Mouse (Mus musculus): ENCODE results near the gene Ttc9c.

The Ttc9c gene

DNA sequence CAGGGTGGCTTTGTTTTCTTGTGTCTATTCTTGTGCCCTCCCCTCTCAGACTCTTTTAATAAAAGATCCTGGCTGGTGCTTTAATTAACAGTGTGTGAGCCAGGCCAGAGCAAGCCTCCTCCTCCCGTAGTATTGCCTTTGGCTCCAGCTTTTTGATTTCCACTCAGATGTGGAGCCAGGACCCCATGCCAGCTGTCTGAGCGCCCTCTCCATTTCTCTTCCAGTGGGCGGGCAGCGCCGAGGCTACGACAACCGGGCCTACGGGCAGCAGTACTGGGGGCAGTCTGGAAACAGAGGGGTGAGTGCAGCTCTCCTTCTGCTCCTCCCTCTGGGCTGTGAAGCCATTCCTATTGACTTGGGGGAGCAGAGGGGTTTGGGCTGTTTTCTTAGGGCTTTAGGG lies 11.5 kb upstream of the Ttc9c start:
- DNase-seq (ENCODE audit: low spot score), result no peak

DNA sequence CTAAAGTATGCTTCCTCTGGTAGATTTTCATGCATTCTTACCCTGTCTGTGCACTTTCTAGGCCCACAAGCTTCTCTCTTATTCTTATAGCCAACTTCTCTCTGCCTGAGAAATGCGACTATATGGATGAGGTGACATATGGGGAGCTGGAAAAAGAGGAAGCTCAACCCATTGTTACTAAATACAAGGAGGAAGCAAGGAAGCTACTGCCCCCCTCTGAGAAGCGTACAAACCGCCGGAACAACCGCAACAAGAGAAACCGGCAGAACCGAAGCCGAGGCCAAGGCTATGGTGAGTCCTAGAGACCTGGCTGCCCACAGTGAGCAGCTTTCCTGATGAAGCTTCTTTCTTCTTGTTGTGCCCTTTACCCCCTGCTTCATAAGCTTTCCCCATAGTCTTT lies 10.5 kb upstream of the Ttc9c start, which contains the start of gene AC129217.1:
Gene AC129217.1 (plus strand): TSS at position 114 of the 400 bp plus-strand sequence.
- DNase-seq (ENCODE audit: low spot score), result no peak

DNA sequence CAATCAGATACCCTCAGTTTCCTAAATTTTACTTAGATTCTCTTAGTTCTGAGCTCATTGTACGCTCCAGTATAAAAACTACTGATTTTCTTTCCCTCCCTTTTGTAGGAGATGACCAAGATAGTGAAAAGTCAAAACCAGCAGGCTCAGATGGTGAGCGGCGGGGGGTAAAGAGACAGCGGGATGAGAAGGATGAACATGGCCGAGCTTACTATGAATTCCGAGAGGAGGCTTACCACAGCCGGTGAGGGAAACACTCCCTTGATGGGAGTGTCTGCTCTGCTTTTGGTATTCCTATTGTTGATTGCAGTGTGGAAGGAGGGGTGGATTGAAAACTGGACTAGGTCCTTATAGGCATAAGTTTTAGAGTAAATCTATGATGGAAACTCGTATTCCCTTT lies 3.6 kb upstream of the Ttc9c start:
- no peak for DNase-seq (ENCODE audit: low spot score)

DNA sequence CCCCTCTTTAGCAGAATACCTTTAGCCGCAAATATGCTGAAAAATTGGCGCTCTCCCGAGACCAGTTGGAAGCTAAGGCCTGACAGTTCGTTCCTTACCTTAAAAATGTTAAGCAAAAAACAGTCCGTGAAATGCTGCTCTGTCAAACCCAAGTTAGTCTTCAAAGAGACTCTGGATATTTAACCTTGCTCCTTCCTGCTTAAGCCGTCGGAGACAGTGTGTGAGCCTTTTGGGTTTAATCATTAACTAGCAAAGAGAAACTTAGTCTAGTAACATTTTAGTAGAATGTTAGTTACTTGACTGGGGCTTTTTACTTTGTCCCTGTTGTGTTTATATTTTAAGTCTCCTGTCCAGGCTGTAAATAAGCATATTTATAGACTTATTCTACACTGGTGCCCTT lies 2.0 kb upstream of the Ttc9c start:
- DNase-seq (ENCODE audit: low spot score), result no peak

DNA sequence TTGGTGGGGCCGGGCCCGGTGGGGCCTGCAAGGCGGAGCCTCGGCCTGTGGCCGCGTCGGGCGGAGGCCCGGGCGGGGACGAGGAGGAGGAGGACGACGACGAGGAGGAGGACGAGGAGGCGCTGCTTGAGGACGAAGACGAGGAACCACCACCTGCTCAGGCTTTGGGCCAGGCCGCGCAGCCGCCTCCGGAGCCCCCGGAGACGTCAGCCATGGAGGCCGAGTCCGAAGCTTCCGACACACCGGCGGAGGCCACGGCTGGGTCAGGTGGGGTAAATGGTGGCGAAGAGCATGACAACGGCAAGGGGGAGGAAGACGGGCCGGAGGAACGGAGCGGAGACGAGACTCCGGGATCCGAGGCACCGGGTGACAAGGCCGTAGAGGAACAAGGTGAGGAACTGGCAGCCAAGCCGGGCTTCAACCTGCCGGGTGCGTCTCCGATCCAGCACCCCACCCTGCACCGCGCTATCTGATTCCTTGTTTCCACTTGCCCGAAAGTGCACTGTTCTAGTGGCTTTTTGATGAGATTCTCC lies 1.4 kb upstream of the Ttc9c start:
- DNase-seq (ENCODE audit: low spot score), result no peak

DNA sequence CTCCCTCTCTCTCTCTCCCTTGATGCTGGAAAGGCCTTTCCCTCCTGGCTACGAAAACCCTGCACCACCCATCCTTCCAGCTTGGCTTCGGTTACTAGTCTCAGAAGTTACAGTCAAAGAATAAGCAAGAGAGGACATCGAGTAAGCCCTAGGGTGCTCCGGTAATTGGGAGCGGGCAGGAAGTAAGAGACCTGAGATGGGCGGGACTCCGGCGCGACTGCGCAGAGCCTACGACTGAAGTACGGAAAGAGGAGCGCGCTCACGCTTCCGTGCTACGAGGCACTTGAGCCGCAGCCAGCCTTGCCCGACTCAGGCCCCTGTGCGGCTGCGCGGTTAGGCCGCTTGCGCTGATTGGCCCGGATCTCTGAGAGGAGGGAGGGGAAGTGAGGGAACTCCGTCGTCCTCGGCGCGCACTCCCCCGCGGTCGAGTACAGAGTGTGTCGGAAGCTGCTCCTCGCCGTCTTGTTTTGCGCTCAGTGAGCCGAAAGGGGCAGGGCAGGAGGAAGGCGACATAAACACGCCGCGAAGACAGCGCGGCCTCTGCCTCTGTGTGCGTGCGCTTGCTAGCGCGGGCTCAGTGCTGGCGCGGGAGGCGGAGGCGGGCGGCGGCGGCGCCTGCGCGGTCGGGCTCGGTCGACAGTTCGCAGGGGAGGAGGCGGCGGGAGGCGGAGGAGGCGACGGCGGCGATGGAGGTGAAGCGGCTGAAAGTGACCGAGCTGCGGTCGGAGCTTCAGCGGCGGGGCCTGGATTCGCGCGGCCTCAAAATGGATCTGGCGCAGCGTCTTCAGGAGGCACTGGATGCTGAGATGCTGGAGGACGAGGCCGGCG lies 677 bp upstream of the Ttc9c start, which contains the start of gene Hnrnpul2:
Gene Hnrnpul2 (plus strand): TSS at position 415 of the 828 bp plus-strand sequence.
- peak; percentile 99 for DNase-seq (ENCODE audit: low spot score)

DNA sequence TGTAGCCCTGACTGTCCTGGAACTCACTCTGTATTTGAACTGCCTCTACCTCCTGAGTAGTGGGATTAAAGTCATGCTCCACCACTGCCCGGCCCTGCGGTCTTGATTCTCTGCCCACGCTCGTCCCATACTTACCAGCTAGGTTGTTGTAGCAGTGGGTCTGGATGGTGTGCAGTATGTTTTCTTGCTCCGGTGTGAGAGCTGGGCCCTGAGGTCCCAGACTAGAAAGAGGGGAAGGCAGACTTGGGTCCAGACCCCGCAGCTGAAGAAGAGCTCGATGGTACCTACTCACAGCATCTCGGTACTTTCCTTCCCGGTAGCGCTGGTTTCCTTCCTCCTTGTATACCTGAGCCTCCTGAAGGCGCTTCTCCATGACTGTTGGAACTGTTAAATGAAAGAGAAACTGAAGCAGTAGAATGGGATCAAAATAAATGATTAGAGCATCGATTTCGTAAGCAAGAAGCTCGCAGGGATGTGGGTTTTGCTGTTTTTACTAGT lies 783 bp downstream of the Ttc9c start:
- DNase-seq (ENCODE audit: low spot score), result no peak

DNA sequence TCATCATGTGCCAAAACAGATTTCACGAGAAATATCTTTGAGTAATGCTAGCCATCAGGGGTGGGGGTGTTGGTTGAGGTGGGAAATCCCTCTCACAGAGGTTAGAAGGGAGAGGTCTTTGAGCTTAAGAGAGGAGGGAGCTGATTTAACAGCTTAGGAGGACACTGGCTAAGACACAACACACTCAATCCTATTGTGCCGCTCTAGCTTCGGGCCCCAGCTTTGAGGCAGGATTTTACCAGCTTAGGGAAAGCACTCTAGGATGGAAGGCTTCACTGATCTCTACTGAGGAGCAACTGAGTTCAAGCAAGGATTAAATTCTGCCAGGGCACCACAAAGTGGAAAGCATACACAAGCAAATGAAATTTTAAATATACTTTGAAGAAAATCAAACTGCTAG lies 2.1 kb downstream of the Ttc9c start:
- DNase-seq (ENCODE audit: low spot score), result no peak

DNA sequence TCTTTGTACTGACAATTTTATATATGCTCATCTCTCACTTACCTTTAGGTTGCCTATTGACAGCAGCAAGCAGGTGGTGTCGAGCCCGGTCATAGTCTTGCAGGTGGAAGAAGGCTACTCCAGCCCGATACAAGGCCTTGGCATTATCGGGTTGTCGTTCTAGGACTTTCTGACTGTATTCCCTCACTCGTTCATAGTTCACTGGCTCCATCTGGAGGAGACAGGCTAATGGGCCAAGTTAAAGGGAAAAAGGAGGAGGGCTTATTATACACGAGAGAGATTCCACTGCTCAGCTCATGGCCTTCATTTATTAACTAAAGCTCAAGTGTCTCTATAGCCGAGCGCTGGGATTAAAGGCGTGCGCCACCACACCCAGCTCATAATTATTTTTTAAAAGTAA lies 3.3 kb downstream of the Ttc9c start:
- no peak for DNase-seq (ENCODE audit: low spot score)

DNA sequence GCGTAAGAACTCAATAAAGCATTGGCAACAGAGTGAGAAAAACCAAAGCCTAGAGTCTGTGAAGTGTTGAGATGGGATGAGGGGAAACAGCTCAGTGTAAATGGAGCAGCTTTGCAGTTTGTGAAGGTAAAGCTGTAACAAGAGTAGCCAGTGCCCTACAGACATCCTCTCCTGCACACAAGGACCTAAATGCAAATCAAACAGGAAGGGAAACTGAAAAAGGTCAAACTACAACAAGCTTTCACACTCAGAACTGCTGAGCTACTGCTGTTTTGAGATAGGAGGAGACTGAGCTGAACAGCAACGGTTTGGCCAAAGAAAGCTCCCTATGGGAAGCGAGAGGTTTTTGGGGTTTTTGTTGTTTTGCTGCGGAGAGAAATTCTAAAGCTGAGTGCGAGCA lies 12.3 kb downstream of the Ttc9c start:
- DNase-seq (ENCODE audit: low spot score), result no peak

DNA sequence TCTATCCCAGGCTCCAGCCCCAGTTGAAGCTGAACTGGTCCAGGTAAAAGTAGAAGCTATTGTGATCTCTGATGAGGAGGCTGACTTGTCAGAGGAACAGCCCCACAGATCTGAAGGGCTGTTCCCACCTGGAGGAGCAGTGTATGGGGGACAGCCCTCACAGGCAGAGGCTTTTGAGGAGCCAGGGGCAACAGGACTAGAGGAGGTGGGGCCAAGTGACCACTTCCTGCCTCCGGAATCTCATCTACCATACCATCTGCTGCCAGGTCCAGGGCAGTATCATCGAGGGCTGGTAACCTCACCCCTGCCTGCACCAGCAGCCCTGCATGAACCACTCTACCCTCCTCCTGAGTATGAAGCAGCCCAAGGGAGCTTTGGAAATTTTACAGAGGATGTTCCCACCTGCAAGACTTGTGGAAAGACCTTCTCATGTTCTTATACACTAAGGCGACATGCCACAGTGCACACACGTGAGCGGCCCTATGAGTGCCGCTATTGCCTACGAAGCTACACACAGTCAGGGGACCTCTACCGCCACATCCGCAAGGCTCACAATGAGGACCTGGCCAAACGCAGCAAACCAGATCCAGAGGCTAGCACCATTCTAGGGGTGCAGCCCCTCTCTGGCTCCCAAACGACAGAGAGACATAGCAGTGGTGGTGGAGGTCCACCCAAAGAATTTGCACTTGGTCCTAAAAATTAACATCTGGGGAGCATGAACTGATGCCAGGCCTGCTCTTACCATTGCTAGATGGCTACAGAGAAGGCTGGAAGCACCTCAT lies 15.1 kb downstream of the Ttc9c start:
- DNase-seq (ENCODE audit: low spot score), result no peak

DNA sequence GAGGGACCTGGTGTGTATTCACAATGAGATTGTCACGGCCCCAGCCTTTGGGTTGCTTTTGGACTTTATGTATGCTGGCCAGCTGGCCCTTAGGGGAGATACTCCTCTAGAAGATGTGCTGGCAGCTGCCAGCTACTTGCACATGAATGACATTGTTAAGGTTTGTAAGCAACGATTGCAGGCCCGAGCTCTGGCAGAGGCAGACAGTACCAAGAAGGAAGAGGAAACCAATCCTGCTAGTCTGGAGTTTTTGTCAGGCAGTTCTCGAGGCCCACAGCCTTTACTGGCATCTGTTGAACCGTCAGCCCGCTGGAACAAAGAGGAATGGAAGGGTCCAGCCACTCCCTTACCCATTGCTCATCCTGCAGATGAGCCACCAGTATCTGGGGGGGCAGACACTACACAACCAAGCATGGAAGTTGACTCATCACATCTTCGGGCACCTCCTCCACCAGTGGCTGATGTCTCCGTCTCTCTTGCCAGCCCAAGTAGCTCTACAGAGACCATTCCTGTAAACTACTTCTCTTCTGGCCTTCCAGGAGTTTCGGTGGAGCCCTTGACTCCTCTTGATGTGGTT lies 15.8 kb downstream of the Ttc9c start:
- DNase-seq (ENCODE audit: low spot score), result no peak

DNA sequence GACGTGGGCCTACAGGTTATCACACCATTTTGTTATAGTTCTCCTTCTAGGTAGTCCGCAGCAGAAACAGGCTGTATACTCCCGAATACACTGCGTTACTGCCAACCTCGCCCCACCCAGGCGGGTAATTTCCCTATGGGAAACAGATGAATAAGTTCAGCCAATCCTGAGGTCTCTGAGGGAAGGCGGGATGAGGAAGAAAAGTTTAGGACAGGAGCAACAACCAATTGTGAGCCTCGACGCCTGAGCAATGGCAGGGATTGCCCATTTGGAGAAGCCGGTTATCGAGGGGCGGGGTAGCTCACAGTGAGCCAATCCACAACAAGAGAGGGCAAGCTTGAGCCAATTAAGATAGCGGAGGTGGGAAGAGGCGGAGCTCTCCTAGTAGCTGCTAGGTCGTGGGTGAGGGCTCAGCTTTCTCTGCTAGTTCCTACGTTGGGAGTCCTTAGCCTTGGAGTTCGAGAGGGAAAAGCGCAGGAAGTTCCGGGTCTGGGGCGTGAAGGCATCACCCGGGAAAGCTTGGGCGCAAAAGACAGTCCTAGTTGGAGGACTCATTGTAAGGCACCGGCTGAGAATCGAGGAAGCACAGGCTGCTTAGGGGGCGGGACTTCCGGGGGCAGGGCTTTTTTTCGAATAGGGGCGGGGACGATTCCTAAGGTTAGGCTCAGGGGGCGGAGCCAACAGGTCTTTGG lies 16.9 kb downstream of the Ttc9c start, which contains the start of gene Zbtb3:
Gene Zbtb3 (plus strand): TSS at position 426 of the 692 bp plus-strand sequence.
- DNase-seq (ENCODE audit: low spot score), result peak; percentile 99

DNA sequence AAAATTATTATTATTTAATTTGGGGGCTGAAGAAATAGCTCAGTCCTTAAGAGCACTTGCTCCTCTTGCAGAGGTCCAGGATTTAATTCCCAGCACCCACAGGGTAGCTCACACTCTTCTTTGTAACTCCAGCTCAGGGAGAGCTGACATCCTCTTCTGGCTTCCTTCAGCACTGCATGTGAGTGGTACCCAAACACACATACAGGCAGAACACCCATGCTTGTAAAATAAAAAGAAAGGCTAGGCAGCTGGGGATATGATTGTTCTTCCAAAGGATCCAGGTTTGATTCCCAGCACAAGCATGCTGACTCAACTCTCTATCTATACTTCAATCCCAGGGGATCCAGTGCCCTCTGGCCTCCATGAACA lies 20.2 kb downstream of the Ttc9c start:
- DNase-seq (ENCODE audit: low spot score), result no peak

DNA sequence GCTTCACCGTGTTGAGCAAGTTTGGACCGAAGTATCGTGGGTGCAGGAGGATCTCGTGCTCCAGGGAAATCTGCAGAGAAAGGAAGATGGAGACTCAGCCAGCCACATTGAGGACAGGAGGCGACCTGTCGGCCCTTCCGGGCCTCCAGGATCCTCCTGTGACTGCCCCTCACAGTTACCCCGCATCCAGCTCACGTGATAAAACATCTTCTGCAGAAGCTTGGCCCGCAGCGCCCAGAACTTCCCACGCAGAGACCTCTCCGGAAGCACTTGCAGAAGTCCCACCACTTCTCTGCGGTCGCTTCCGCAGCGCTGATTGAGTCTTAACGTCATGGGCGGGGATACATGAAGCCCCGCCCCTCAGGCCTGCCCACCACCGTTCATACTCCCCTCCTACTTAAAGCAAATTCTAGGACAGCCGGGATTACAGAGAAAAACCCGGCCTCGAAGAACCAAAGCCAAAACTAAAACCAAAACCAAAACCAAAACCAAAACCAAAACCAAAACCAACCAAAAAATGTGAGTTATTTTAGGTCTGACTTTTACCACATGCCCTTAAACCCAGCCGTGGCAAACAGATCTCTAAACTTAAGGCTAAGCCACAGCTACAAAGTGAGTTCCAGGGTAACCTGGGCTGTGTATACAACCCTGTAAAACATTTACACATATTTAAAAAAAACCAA lies 20.7 kb downstream of the Ttc9c start, which contains the start of gene Polr2g:
Gene Polr2g (minus strand): TSS at position 314 of the 683 bp plus-strand sequence.
- DNase-seq (ENCODE audit: low spot score), result peak; percentile 92

DNA sequence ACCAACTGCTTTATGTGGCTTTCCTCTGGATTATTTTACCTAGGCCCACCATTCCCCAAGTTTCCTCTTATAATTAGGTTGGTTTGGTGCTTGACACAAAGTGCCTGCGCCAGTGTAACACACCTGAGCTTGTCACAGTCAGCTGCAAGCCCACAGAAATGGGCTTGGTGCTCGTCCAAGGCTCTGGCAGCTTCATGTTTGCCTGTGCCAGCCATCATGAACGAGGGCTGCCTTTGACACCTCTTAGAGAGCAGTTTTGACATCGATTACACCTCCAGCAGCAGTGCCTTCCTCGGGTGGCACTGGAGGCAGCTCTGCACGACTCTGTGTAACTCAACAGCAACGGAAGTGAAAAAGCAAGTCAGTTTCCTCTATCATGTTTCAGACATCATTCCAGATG lies 29.0 kb downstream of the Ttc9c start:
- no peak for DNase-seq (ENCODE audit: low spot score)

DNA sequence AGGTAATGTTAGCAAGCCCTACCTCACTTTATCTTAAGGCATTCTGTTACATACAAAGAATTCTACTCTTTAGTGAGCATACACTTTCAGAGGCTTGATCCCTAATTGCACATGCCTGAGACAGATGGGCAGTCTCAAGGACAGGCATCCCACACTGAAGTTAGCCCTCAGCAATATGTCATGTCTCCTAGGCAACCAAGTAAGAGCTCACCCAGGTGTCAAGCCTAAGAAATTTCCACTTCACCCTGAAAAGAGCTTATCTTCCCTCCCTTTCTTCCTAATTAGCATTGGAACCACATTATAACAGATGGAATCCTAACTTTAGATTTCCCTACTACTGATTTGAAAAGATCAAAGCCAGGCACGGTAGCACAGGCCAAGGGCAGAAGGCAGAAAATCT lies 30.0 kb downstream of the Ttc9c start:
- no peak for DNase-seq (ENCODE audit: low spot score)

DNA sequence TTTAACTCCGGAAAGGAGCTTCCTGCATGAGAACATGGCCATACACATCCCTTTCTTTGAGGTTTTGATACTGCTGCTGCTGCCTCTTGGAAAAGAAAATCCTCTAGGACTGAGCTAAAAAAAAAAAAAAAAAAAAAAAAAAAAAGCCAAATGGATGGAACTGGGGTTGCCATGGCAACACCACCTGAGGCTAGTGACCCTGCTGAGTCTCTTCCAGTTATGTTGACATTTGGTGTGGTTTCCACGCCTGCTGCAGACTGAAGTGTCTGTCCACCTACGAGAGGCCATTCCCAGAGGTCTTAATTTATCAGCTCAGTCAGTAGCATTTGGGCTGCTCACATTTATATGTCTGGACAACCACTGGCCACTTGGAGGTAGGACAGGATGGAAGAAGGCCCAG lies 30.6 kb downstream of the Ttc9c start:
- DNase-seq (ENCODE audit: low spot score), result no peak

DNA sequence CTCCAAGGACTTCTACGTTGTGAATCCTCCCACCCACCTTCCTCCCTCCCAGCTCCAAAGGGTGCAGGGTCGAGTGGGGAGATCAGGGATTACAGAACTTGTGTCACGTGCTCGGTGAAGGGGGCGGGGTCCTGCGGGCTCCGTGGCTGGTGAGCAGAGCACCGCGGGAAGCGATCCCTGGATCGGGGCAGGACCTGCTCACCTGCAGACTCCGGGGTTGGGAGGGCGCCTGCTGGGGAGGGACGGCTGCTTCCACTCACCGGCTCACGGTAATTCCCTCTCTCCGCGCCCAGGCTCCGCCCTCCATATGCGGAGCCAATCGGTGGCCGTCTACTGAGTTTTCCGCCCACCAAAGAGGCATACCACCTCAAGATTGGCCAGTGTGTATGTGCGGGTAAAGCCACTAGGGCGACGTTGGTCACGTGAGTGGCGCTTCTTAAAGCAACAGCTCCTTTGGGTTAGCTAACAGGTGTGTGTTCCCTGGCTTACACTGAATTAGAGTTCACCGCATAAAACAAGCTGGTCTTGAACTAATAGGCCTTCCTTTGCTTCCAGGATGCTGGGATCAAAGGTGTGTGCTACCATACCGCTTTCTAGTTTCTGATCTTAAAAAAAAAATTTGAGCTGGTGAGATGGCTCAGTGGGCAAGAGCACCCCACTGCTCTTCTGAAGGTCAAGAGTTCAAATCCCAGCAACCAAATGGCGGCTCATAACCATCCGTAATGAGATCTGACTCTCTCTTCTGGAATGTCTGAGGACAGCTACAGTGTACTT lies 32.9 kb downstream of the Ttc9c start, which contains the start of gene Taf6l:
Gene Taf6l (minus strand): TSS at position 410 of the 774 bp plus-strand sequence.
- peak; percentile 97 for DNase-seq (ENCODE audit: low spot score)

DNA sequence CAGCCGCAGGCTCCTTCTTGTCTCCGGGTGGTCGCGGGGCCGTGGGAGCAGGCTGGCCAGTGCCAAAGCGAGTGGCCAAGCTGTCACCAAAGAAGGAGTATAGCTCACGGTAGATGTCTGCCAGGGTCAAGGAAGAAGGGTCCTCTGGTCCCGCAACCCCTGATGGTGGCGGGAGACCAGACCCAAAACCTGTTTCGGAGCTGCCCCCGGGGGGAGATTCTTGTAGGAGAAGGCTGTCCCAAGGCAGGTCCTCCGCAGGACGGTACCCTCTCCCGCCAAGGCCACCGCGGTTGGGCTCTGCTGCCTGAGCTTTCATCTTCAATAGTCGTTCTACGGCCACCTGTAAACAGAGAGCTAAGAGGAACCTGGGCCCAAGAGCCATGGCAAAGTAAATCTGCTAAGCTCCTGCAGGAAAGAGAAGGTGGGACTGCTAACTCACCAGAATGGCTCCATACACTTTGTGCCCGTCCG lies 44.1 kb downstream of the Ttc9c start:
- DNase-seq (ENCODE audit: low spot score), result no peak
